In genomic region chr12:85263190-85263589, GRCm38 (mm10) we compare ENCODE assay signal across 1 mouse cellular context.
TF ChIP-seq lines count a peak whose summit lies in the region.

No protein-coding gene starts in this region.

TF ChIP-seq in MEL, 35 proteins besides CTCF, POLR2A, EP300 and RAD21:
- TF ChIP-seq ETS1 (IDR thresholded peaks at IDR 0.05; ENCODE audit: low read depth, low read length) (no peak), HCFC1 (IDR thresholded peaks at IDR 0.05; ENCODE audit: low read depth, low read length) (no peak), POLR2AphosphoS2 (IDR thresholded peaks at IDR 0.05; ENCODE audit: low read length) (no peak), GATA1 (IDR thresholded peaks at IDR 0.05; ENCODE audit: low read depth, low read length) (no peak)
TF ChIP-seq in MEL: peak in this region for 0.
